Comparison of ENCODE assay signal across 10 mouse cellular contexts in genomic region chr7:12749431-12750198, GRCm38 (mm10). TPM values are rescaled to one million over a fixed set of nuclear protein-coding genes. Genes with fewer than 3 reads are reported as not detected.
A peak's percentile ranks its signal among the peaks of the same experiment; 100 is the strongest.
DNase-seq lines count a peak whose midpoint lies in the region; ATAC-seq and TF ChIP-seq lines count a peak whose summit lies in the region.
"Had no signal": no experiment of that assay in that cellular context is flagged by ENCODE, and none has a peak within 500 bp of the region (broad histone marks: within the 10 kb centered on the region; RNA-seq: fewer than 3 reads in every experiment).

No protein-coding gene starts in this region.

- H3K9ac ChIP-seq in embryonic facial prominence, embryonic 14.5 days (ENCODE audit: low read depth, low read length) = peak overlapping the region; percentile 22; the same call in 1 of the 2 replicates

- peak overlapping the region; percentile 28; the same call in 1 of the 2 replicates for H3K4me2 ChIP-seq in embryonic facial prominence, embryonic 14.5 days (ENCODE audit: low read depth, low read length)

- no peaks in the 10 kb centered on the region for H3K36me3 ChIP-seq in embryonic facial prominence, embryonic 14.5 days (ENCODE audit: control insufficient read depth, insufficient read depth, low read length)
- no peaks in the 10 kb centered on the region for H3K36me3 ChIP-seq in midbrain, embryonic 10.5 days

- peak overlapping the region; percentile 48 for H3K4me3 ChIP-seq in gastrocnemius, adult 2 months
- H3K4me3 ChIP-seq in embryonic facial prominence, embryonic 14.5 days (ENCODE audit: low read depth, low read length) = peak overlapping the region; percentile 23
- peak overlapping the region; percentile 16; the same call in 1 of the 2 replicates for H3K4me3 ChIP-seq in midbrain, embryonic 10.5 days

- no peak for TF ChIP-seq CTCF in gastrocnemius, adult 2 months (IDR thresholded peaks at IDR 0.05)

- H3K27me3 ChIP-seq in embryonic facial prominence, embryonic 14.5 days (replicated peaks; ENCODE audit: control insufficient read depth, insufficient read depth, low read length) = no peaks in the 10 kb centered on the region
- H3K27me3 ChIP-seq in midbrain, embryonic 10.5 days (ENCODE audit: low read depth, poor library complexity, severe bottlenecking) = no peaks in the 10 kb centered on the region

- H3K27ac ChIP-seq in gastrocnemius, adult 2 months = no peak overlapping the region
- no peak overlapping the region for H3K27ac ChIP-seq in embryonic facial prominence, embryonic 14.5 days (replicated peaks; ENCODE audit: low read depth, low read length)
- 0 out of 2 replicates have a peak overlapping the region, but pooled peaks have one; percentile 9 for H3K27ac ChIP-seq in midbrain, embryonic 10.5 days (replicated peaks)

- H3K4me1 ChIP-seq in embryonic facial prominence, embryonic 14.5 days (ENCODE audit: control insufficient read depth, insufficient read depth, low read length) = no peaks in the 10 kb centered on the region
- no peaks in the 10 kb centered on the region for H3K4me1 ChIP-seq in midbrain, embryonic 10.5 days

- no peak for DNase-seq in gastrocnemius, adult 2 months
- DNase-seq in gastrocnemius, postnatal 25 days = no peak
- DNase-seq in ES-CJ7 (ENCODE audit: low read depth, low spot score) = peak; percentile 26
- DNase-seq in embryonic facial prominence, embryonic 14.5 days (ENCODE audit: low spot score) = peak; percentile 8
- peak; percentile 20 for DNase-seq in midbrain, embryonic 10.5 days (ENCODE audit: low spot score)
- DNase-seq in layer of hippocampus, adult 11-12 months (ENCODE audit: low spot score) = no peak
- no peak for DNase-seq in gastrocnemius, postnatal 10 days
- DNase-seq in spleen, postnatal 36 days (ENCODE audit: low spot score in 2 of 2) = no peak
- DNase-seq: cerebellum, adult 8-10 months; lung, postnatal 4 days had no signal

- ATAC-seq in embryonic facial prominence, embryonic 14.5 days (ENCODE audit: low read depth) = peak; percentile 53; the same call in 1 of the 2 replicates

- 69% methylated on average over 24 of the region's 24 CpGs for WGBS in embryonic facial prominence, embryonic 14.5 days
- WGBS in midbrain, embryonic 10.5 days = 66% methylated on average over 24 of the region's 24 CpGs

- intact Hi-C loops in gastrocnemius, adult 2 months (cut with DNase I) = no loop called here

- H3K9me3 ChIP-seq in embryonic facial prominence, embryonic 14.5 days (ENCODE audit: control insufficient read depth, low read length) = 0 out of 2 replicates have a peak, but pooled peaks cover 3% of the 10 kb centered on the region
- H3K9me3 ChIP-seq in midbrain, embryonic 10.5 days (replicated peaks) = peaks cover 27% of the 10 kb centered on the region

RNA-seq across cellular contexts. Expression of gene Vmn2r56, which starts 14.8 kb away (rescaled TPM):
- not detected for total RNA-seq in gastrocnemius, adult 2 months (2021)
- not detected for total RNA-seq in gastrocnemius, postnatal 25 days (2021)
- polyA plus RNA-seq in embryonic facial prominence, embryonic 14.5 days (2014; fragmentation: Nextera tagmentation; extraction: Ambion mirVana) = not detected in 2 replicates
- not detected in 2 replicates for polyA plus RNA-seq in midbrain, embryonic 10.5 days (2016; fragmentation: Nextera tagmentation; extraction: Ambion mirVana)
- not detected for total RNA-seq in gastrocnemius, postnatal 10 days (2021)

RNA-seq across cellular contexts. Expression of gene Zscan18, which starts 53.8 kb away (rescaled TPM):
- total RNA-seq in gastrocnemius, adult 2 months (2021) = under 1 TPM; 0.53 to 0.61 TPM
- total RNA-seq in gastrocnemius, postnatal 25 days (2021) = 1 to 10 TPM; 1.4 to 1.6 TPM
- 10.1 and 11.3 TPM in 2 replicates for polyA plus RNA-seq in embryonic facial prominence, embryonic 14.5 days (2014; fragmentation: Nextera tagmentation; extraction: Ambion mirVana)
- polyA plus RNA-seq in midbrain, embryonic 10.5 days (2016; fragmentation: Nextera tagmentation; extraction: Ambion mirVana) = 10.4 and 13.7 TPM in 2 replicates
- 1 to 10 TPM; 3.6 to 4.9 TPM for total RNA-seq in gastrocnemius, postnatal 10 days (2021)

Comparison
In these comparisons a context has a peak if more than half of its experiments do, and no peak if none do; other contexts are left out.
1. DNase-seq: peak in ES-CJ7 (single experiment), embryonic facial prominence, embryonic 14.5 days (single experiment) and midbrain, embryonic 10.5 days (single experiment); none in gastrocnemius, adult 2 months (single experiment), gastrocnemius, postnatal 25 days (single experiment), layer of hippocampus, adult 11-12 months (single experiment), gastrocnemius, postnatal 10 days (single experiment) and spleen, postnatal 36 days (0 of 2).
2. Peak in every context shown above with its lines, with median percentiles within 50 percentile points of each other: H3K4me3 ChIP-seq.